Mouse (Mus musculus) cortical plate, adult 2 months (tissue): ENCODE data around the gene Igf2r. TPM values are rescaled to one million over a fixed set of nuclear protein-coding genes. Genes with fewer than 3 reads are reported as not detected.

Source experiments
- H3K27ac ChIP-seq: fragments of 200-500 bp; 2 replicates; pipeline ENCODE4 v1.5.1; 2012; ENCODE audit warnings: low read length, control low read depth, inconsistent platforms; ENCODE audit not compliant: insufficient read depth
- H3K4me1 ChIP-seq: fragments of 200-500 bp; 2 replicates; pipeline ENCODE4 v1.6.1; 2011; ENCODE audit warnings: low read length; ENCODE audit not compliant: control insufficient read depth, insufficient read depth
- H3K4me3 ChIP-seq: fragments of 200-500 bp; 2 replicates; pipeline ENCODE4 v1.5.1; 2011; ENCODE audit warnings: mild to moderate bottlenecking, low read length, control low read depth; ENCODE audit not compliant: insufficient read depth
- CTCF ChIP-seq: fragments of 200-500 bp; IDR thresholded peaks from 2 replicates; pipeline ENCODE4 v1.5.1; 2011; ENCODE audit warnings: mild to moderate bottlenecking, control low read depth, low read length; ENCODE audit not compliant: insufficient read depth; ENCODE audit errors: extremely low read depth
- POLR2A ChIP-seq: fragments of 200-500 bp; IDR thresholded peaks from 2 replicates; pipeline ENCODE4 v1.6.1; 2011; ENCODE audit warnings: mild to moderate bottlenecking, low read length, control low read depth; ENCODE audit not compliant: insufficient read depth; ENCODE audit errors: extremely low read depth
- polyA plus RNA-seq: library from polyadenylated mRNA; depleted of rRNA; stranded (reverse); fragments of >200 nt; gene quantifications from 2 replicates; pipeline ENCODE4 v1.2.3, GENCODE M21; 2012

Gene Igf2r
- polyA plus RNA-seq, 1 experiment: 10.9 TPM

DNA sequence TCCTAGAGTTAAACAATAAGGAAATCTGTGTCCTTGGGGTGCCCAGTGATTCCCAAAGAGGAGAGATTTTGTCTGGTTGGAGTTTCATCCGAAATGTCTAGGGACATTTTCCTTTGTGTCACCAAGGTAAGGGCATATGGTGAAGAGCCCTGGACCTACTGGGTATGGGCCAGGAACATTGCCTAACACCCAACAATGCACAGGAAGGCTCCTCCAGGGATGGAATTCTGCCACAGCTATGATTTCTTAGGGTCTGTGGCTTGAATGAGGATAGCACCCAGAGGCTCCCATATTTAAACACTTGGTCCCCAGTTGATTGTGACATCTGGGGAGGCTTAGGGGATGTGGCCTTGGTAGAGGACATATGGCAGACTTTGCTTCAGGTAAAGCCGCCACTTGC, 6.1 kb downstream of the Igf2r start:
- no peak overlapping the region for H3K27ac ChIP-seq
- no peak overlapping the region for H3K4me3 ChIP-seq
- peaks cover 4% of the 10 kb centered on the region for H3K4me1 ChIP-seq
- no peak for TF ChIP-seq POLR2A
- TF ChIP-seq CTCF: no peak

DNA sequence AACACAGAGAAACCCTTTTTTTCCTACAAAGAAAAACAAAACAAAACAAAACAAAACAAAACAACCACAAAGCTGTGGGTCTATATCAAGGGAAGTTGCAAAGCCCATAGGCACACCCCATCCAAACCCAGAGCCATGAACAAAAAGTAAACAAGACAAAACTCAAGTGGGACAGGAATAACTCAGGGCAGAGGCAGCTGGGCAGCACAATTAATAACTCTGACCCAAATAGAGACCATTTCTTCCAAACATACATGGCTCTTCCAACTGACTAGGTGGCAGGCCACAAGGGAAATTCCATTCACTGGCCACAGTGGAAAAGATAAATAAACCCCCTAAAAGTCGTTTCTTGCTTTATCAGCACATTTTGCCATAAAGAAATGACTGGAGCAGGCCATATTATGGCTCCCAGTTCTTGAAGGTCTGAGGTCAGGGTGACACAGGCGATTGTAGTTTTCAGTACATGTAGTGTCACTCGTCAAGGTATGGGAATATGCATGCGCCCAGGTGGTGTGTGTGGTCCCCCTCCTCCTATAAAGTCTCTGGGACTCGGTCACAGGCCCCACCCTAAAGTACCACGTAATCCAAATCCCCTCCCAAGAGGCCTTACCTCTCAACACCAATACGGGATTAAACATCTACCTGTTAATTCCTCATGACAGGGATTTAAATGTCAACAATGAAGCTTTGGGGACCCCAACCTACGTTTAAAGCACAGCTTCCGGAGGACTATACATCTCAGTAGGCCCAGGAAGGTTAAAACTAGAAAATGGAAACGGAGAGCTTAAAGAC, 8.9 kb downstream of the Igf2r start:
- peaks cover 3% of the 10 kb centered on the region for H3K4me1 ChIP-seq
- TF ChIP-seq CTCF: no peak
- no peak for TF ChIP-seq POLR2A
- H3K4me3 ChIP-seq: no peak overlapping the region
- H3K27ac ChIP-seq: no peak overlapping the region

DNA sequence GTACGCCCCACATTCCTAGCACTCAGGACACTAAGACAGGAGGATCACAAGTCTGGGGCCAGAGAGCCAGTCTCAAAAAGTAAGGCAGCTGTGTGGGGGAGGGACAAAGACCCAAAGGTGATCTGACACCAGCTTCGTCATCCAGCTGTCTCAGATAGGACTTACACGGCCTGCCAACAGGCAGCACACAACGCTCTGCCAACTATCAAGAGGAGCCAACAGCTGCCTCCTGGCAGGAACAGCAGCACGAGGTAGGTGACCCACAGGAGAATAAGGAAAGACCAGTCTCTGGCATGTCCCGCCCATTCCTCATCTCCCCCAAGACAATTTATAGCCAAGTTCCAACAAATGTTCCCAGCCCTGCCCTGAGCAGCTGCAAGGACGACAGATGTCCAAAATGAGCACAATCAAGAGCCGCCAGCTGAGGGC, 9.8 kb downstream of the Igf2r start:
- Histone ChIP-seq H3K4me1 (peaks cover 3% of the 10 kb centered on the region), H3K4me3 (no peak overlapping the region), H3K27ac (no peak overlapping the region)
- TF ChIP-seq POLR2A: no peak
- TF ChIP-seq CTCF: no peak

DNA sequence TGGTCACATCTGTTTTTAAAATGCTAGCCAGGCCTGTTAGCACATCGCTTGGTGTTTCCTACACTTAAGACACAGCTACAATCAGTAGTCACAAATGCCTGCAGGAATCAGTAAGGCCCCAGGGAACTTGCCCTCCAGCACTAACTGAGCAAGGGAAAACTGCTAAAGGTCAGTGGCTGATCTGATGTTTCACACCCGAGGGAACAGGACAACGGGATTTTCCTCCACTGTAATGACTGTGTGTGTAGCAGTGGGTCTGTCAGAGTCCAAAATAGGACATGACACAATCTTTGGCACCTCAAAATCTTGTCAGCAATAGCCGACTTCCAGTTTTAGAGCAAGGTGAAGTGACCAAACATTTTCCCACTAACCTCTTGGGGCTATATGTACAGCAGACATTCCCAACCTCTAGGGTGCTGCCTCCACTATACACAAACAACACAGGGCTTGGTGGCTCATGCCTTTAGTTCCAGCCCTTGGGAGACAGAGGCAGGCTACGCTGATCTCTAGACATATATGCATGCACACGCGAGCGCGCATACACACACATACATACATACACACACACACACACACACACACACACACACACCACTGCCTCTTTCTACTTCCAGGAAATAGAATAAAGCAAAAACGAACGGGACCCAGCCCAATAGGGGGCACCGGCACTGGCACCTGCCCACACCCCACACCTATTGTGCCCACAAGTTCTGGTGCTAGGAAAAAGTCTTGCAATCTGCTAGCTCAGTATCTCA, 10.6 kb downstream of the Igf2r start:
- Histone ChIP-seq H3K4me1 (peaks cover 3% of the 10 kb centered on the region), H3K4me3 (no peak overlapping the region), H3K27ac (no peak overlapping the region)
- TF ChIP-seq CTCF: no peak
- no peak for TF ChIP-seq POLR2A

DNA sequence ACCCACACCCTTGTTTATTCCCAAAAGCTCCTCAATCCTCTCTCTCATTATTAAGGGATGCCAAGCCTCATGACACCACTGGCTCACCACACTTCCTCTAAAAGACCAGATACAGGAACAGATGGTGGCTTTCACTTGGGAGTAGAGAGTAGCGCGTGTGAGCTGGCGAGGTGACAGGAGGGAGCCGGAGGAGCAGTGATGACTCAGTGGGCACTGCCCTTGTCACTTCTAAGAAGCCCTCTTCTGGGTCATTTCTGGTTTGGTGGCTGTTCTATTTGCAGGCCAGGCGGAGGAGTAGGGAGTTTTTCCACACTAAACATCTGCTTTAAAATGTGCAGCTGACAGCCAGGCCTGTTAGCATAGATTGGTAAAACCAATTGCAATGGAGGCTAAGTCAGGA, 11.5 kb downstream of the Igf2r start:
- H3K27ac ChIP-seq: no peak overlapping the region
- no peak overlapping the region for H3K4me3 ChIP-seq
- H3K4me1 ChIP-seq: peaks cover 3% of the 10 kb centered on the region
- TF ChIP-seq CTCF (no peak), POLR2A (no peak)

DNA sequence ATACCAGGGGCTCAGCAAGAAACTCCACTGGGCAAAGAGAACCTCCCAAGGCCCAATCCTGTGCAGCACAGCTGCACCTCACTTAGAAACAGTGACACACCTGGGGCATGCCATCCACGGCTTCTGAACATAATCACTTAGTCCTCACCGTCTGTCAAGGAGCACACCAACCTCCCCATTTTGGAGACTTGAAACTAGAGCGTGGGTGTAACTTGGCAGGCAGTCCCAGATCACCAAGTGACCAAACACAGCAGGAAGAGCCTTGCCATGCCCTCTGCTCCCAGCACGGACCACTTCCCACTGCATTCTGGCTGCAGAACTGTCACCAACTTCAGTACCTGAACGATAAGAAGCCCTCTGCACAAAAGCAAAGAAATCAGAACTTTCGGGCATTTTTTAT, 12.3 kb downstream of the Igf2r start:
- H3K4me3 ChIP-seq: no peak overlapping the region
- no peak overlapping the region for H3K27ac ChIP-seq
- no peak for TF ChIP-seq POLR2A
- no peak for TF ChIP-seq CTCF
- peaks cover 3% of the 10 kb centered on the region for H3K4me1 ChIP-seq

DNA sequence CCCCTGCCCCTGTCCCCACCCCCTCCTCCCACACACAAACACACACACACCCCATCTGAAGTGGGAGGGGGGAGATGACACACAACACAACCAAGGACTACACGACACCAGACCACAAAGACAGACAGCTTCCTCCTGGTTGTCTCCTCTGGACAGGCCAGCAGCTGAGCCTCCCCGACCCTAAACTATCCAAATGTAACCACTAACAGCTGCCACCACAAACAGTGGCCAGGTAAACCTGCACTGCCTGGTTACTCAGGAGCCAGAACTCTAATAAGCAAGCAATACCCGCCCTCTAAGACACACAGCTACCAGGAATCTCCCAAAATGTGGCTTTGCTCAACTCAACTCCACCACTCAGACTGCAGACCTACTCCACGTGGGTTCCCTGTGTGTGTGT, 13.5 kb downstream of the Igf2r start:
- peaks cover 3% of the 10 kb centered on the region for H3K4me1 ChIP-seq
- TF ChIP-seq POLR2A: no peak
- no peak for TF ChIP-seq CTCF
- H3K4me3 ChIP-seq: no peak overlapping the region
- no peak overlapping the region for H3K27ac ChIP-seq

DNA sequence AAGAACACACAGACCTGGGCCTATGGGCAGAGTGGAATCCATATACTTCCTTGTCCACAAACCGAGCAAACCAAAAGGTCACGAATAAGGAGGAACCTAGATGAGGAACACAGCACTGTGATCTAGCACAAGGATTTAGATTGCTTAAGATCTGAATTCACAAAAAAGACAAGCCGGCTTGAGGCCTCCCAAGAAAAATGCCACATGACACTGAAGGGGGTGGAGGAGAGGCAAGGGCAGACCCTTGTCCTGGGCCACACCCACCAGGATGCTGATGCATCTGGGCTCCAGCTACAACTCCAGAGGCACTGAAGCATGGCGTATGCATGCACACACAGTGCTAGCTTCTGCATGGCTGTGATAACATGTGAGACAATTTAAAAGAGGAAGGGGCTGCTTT, 14.3 kb downstream of the Igf2r start:
- TF ChIP-seq POLR2A (no peak), CTCF (no peak)
- H3K27ac ChIP-seq: no peak overlapping the region
- H3K4me3 ChIP-seq: no peak overlapping the region

DNA sequence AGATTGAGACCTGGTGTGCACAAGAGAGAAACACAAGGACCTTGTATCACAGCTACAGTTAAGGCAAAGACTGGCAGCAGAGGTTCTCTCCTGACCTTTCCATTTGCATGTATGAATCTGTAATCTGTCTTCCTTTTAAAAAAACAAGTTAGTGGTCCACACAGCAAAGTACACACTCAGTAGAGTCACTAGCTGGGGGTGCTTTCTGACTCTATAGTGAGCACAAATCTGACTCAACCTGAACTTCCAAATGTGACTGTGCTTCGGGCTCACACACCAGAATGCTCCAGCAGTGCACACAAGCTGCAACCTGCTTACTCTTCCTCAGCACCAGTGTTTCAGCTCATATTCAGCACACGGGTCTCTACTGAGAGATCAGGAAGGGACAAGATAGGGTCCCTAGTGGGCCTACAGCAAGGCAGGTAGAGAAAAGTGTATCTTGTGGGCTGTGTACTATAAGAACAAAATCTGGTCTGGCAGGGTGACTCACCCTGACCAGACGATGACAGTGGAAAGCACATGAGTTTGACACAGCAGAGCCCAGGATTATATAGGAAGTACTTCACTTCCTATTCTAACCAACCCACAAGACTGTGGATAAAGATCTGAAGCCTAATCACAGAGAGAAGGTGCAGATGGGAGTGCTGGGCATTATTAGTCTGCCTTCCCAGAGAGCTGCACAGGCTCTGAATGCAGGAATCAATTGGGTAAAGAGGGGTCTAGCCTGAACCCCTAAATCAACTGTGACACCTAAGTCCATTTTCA, 15.0 kb downstream of the Igf2r start:
- Histone ChIP-seq H3K4me1 (peaks cover 3% of the 10 kb centered on the region), H3K4me3 (no peak overlapping the region), H3K27ac (no peak overlapping the region)
- TF ChIP-seq POLR2A (no peak), CTCF (no peak)

More for the DNA sequence above, 14.3 kb downstream of the Igf2r start:
- peaks cover 3% of the 10 kb centered on the region for H3K4me1 ChIP-seq

DNA sequence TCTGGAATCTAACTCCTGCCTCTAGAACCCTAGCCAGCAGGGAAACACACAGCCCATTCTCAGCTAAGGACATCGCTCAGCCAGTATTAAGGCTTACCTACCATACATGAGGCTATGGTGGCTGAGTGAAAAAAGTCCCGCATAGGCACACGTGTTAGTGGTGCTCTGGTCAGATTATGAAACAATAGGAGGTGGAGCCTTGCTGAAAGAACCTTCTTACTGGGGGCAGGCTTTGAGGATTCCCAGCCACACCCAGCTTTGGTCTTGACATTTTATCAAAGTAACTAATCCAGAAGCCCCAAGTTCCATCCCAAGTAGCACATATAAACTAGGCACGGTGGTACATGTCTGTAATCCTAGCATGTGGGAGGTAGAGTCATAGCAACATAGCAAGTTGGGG, 16.4 kb downstream of the Igf2r start:
- Histone ChIP-seq H3K4me1 (no peaks in the 10 kb centered on the region; the same call in 1 of the 2 replicates), H3K4me3 (no peak overlapping the region)
- TF ChIP-seq CTCF (no peak), POLR2A (no peak)

More for the DNA sequence above, 16.4 kb downstream of the Igf2r start:
- no peak overlapping the region for H3K27ac ChIP-seq
